Mouse (Mus musculus) kidney, embryonic 16.5 days (tissue): Measurements from ENCODE around the gene Frg2f1. TPM values are rescaled to one million over a fixed set of nuclear protein-coding genes. Genes with fewer than 3 reads are reported as not detected.
A peak's percentile ranks its signal among the peaks of the same experiment; 100 is the strongest.
"Not testable (repeated sequence)": the region's sequence is repeated elsewhere in the genome, so short reads cannot be mapped to it uniquely, and the experiment has no call there.

ENCODE experiments used
- ATAC-seq: fragments of 200-750 bp; cut with Nextera tagmentation; 2 replicates; pipeline ENCODE4 v1.8.0; 2017; ENCODE audit warnings: moderate TSS enrichment; ENCODE audit not compliant: low FRiP score, low TSS enrichment
- H3K27ac ChIP-seq: fragments of 300-500 bp; sonication (generic); 2 replicates; pipeline ENCODE4 v1.5.1; 2014; ENCODE audit warnings: low read length
- H3K27me3 ChIP-seq: fragments of 300-500 bp; sonication (generic); 2 replicates; pipeline ENCODE4 v1.6.1; 2014; ENCODE audit warnings: low read length, control low read depth, mixed read lengths; ENCODE audit not compliant: insufficient read depth
- H3K36me3 ChIP-seq: fragments of 300-500 bp; sonication (generic); 2 replicates; pipeline ENCODE4 v1.6.1; 2014; ENCODE audit warnings: low read length, control low read depth, mixed read lengths; ENCODE audit not compliant: insufficient read depth
- H3K4me1 ChIP-seq: fragments of 300-500 bp; sonication (generic); 2 replicates; pipeline ENCODE4 v1.6.1; 2014; ENCODE audit warnings: low read length, control low read depth, mixed read lengths; ENCODE audit not compliant: insufficient read depth
- H3K4me2 ChIP-seq: fragments of 300-500 bp; sonication (generic); replicated peaks from 2 replicates; pipeline ENCODE4 v1.6.1; 2014; ENCODE audit warnings: low read depth, low read length
- H3K4me3 ChIP-seq: fragments of 300-500 bp; sonication (generic); 2 replicates; pipeline ENCODE4 v1.5.1; 2014; ENCODE audit warnings: mild to moderate bottlenecking, low read length
- H3K9ac ChIP-seq: fragments of 300-500 bp; sonication (generic); replicated peaks from 2 replicates; pipeline ENCODE4 v1.6.1; 2014; ENCODE audit warnings: low read length
- H3K9me3 ChIP-seq: fragments of 300-500 bp; sonication (generic); 2 replicates; pipeline ENCODE4 v1.6.1; 2016; ENCODE audit warnings: low read length, control low read depth
- WGBS: fragments of 180-500 bp; shearing (Covaris S2); extraction: QIAGEN DNeasy Blood & Tissue Kit; methylation state at CpG from one replicate; pipeline ENCODE4 v1.1.7; 2014; 5-methylcytosine and 5-hydroxymethylcytosine counted together
- polyA plus RNA-seq: library from polyadenylated mRNA; unstranded; fragments of >200 nt; fragmentation: Nextera tagmentation; extraction: Ambion mirVana; gene quantifications from 2 replicates; pipeline ENCODE4 v1.2.1, GENCODE M21; 2015

Gene Frg2f1
- polyA plus RNA-seq, 1 experiment from 2014 or later, result 4.5 TPM

GRCm38 (mm10) chr4:119539836-119540532 lies 655 bp upstream of the Frg2f1 start:
- no peaks in the 10 kb centered on the region for H3K9me3 ChIP-seq
- peak overlapping the region; percentile 98 for H3K9ac ChIP-seq
- H3K4me1 ChIP-seq, result peaks cover 21% of the 10 kb centered on the region
- H3K27me3 ChIP-seq, result no peaks in the 10 kb centered on the region
- peak overlapping the region; percentile 97 for H3K4me3 ChIP-seq
- peak overlapping the region; percentile 98 for H3K27ac ChIP-seq
- ATAC-seq, result peak; percentile 87
- 1% methylated on average over 48 of the region's 76 CpGs for WGBS
- H3K36me3 ChIP-seq, result no peaks in the 10 kb centered on the region
- peak overlapping the region; percentile 79 for H3K4me2 ChIP-seq

GRCm38 (mm10) chr4:119537436-119537835 lies 1.9 kb downstream of the Frg2f1 start:
- H3K27ac ChIP-seq, result no peak overlapping the region
- no peaks in the 10 kb centered on the region for H3K9me3 ChIP-seq
- no peaks in the 10 kb centered on the region for H3K36me3 ChIP-seq
- no peak for ATAC-seq
- H3K27me3 ChIP-seq, result no peaks in the 10 kb centered on the region
- peaks cover 21% of the 10 kb centered on the region for H3K4me1 ChIP-seq
- H3K4me2 ChIP-seq, result no peak overlapping the region
- no peak overlapping the region for H3K4me3 ChIP-seq
- H3K9ac ChIP-seq, result no peak overlapping the region
- 62% methylated on average over 4 of the region's 4 CpGs for WGBS

GRCm38 (mm10) chr4:119536615-119537014 lies 2.7 kb downstream of the Frg2f1 start, which contains the start of gene Foxj3:
Foxj3 (plus strand) TSS chr4:119537004.
- H3K4me1 ChIP-seq, result peaks cover 21% of the 10 kb centered on the region
- H3K9me3 ChIP-seq, H3K4me2 ChIP-seq, H3K27ac ChIP-seq, H3K36me3 ChIP-seq, H3K9ac ChIP-seq, ATAC-seq, H3K4me3 ChIP-seq, H3K27me3 ChIP-seq: not testable (repeated sequence)
- WGBS, result 93% methylated on average over 4 of the region's 4 CpGs

GRCm38 (mm10) chr4:119535103-119535502 lies 4.2 kb downstream of the Frg2f1 start:
- Histone ChIP-seq H3K36me3 (no peaks in the 10 kb centered on the region), H3K4me2 (no peak overlapping the region), H3K27me3 (no peaks in the 10 kb centered on the region), H3K9ac (no peak overlapping the region), H3K27ac (no peak overlapping the region), H3K9me3 (no peaks in the 10 kb centered on the region), H3K4me1 (peaks cover 8% of the 10 kb centered on the region), H3K4me3 (no peak overlapping the region)
- no peak for ATAC-seq
- 72% methylated on average over 4 of the region's 4 CpGs for WGBS

GRCm38 (mm10) chr4:119531813-119532212 lies 7.5 kb downstream of the Frg2f1 start:
- H3K9me3 ChIP-seq, result no peaks in the 10 kb centered on the region
- no peaks in the 10 kb centered on the region for H3K36me3 ChIP-seq
- H3K27me3 ChIP-seq, result no peaks in the 10 kb centered on the region
- H3K4me1 ChIP-seq, result no peaks in the 10 kb centered on the region
- ATAC-seq, result no peak
- H3K9ac ChIP-seq, result no peak overlapping the region
- WGBS, result 77% methylated on average over 2 of the region's 2 CpGs
- no peak overlapping the region for H3K4me3 ChIP-seq
- no peak overlapping the region for H3K27ac ChIP-seq
- no peak overlapping the region for H3K4me2 ChIP-seq

- H3K27me3 ChIP-seq, result no peaks in the 10 kb centered on the region
Observed at GRCm38 (mm10) chr4:119526329-119526845, 12.9 kb downstream of the Frg2f1 start.

GRCm38 (mm10) chr4:119524466-119524865 lies 14.9 kb downstream of the Frg2f1 start:
- H3K9me3 ChIP-seq, result no peaks in the 10 kb centered on the region
- no peak for ATAC-seq
- H3K9ac ChIP-seq, result no peak overlapping the region
- no peak overlapping the region for H3K4me3 ChIP-seq
- no peaks in the 10 kb centered on the region for H3K27me3 ChIP-seq
- no peak overlapping the region for H3K4me2 ChIP-seq
- H3K4me1 ChIP-seq, result no peaks in the 10 kb centered on the region
- H3K36me3 ChIP-seq, result no peaks in the 10 kb centered on the region
- 78% methylated on average over 2 of the region's 2 CpGs for WGBS
- H3K27ac ChIP-seq, result no peak overlapping the region

More at GRCm38 (mm10) chr4:119526329-119526845, 12.9 kb downstream of the Frg2f1 start:
- ATAC-seq, result no peak
- Histone ChIP-seq H3K4me2 (no peak overlapping the region), H3K36me3 (no peaks in the 10 kb centered on the region), H3K4me1 (no peaks in the 10 kb centered on the region), H3K9me3 (no peaks in the 10 kb centered on the region), H3K27ac (no peak overlapping the region), H3K4me3 (no peak overlapping the region), H3K9ac (no peak overlapping the region)

- no peak overlapping the region for H3K4me3 ChIP-seq
- no peaks in the 10 kb centered on the region for H3K27me3 ChIP-seq
- H3K27ac ChIP-seq, result no peak overlapping the region
- H3K4me2 ChIP-seq, result no peak overlapping the region
- H3K36me3 ChIP-seq, result no peaks in the 10 kb centered on the region
- H3K9me3 ChIP-seq, result no peaks in the 10 kb centered on the region
- 77% methylated on average over 1 of the region's 1 CpGs for WGBS
- no peaks in the 10 kb centered on the region for H3K4me1 ChIP-seq
- H3K9ac ChIP-seq, result no peak overlapping the region
- ATAC-seq, result no peak
Observed at GRCm38 (mm10) chr4:119524010-119524409, 15.3 kb downstream of the Frg2f1 start.

GRCm38 (mm10) chr4:119523575-119523974 lies 15.8 kb downstream of the Frg2f1 start:
- no peaks in the 10 kb centered on the region for H3K4me1 ChIP-seq
- 75% methylated on average over 4 of the region's 4 CpGs for WGBS
- no peaks in the 10 kb centered on the region for H3K36me3 ChIP-seq
- H3K27me3 ChIP-seq, result no peaks in the 10 kb centered on the region
- no peaks in the 10 kb centered on the region for H3K9me3 ChIP-seq
- no peak overlapping the region for H3K4me3 ChIP-seq
- no peak for ATAC-seq
- H3K4me2 ChIP-seq, result no peak overlapping the region
- no peak overlapping the region for H3K9ac ChIP-seq
- H3K27ac ChIP-seq, result no peak overlapping the region

GRCm38 (mm10) chr4:119512731-119513141 lies 26.6 kb downstream of the Frg2f1 start:
- Histone ChIP-seq H3K4me2 (no peak overlapping the region), H3K9me3 (no peaks in the 10 kb centered on the region), H3K27ac (no peak overlapping the region), H3K36me3 (no peaks in the 10 kb centered on the region), H3K9ac (no peak overlapping the region), H3K4me1 (no peaks in the 10 kb centered on the region), H3K4me3 (no peak overlapping the region), H3K27me3 (no peaks in the 10 kb centered on the region)
- WGBS, result 72% methylated on average over 3 of the region's 3 CpGs
- no peak for ATAC-seq
